Mouse (Mus musculus) embryonic facial prominence, embryonic 13.5 days (tissue): Measurements from ENCODE around the gene Snd1. TPM values are rescaled to one million over a fixed set of nuclear protein-coding genes. Genes with fewer than 3 reads are reported as not detected.
A peak's percentile ranks its signal among the peaks of the same experiment; 100 is the strongest.

Source experiments
- ATAC-seq: fragments of 200-750 bp; cut with Nextera tagmentation; 2 replicates; pipeline ENCODE4 v1.8.0; 2017; ENCODE audit warnings: low read depth; ENCODE audit not compliant: insufficient number of reproducible peaks, insufficient read depth, low FRiP score, low TSS enrichment
- H3K27ac ChIP-seq: fragments of 300-500 bp; sonication (generic); 2 replicates; pipeline ENCODE4 v1.5.1; 2015; ENCODE audit warnings: moderate library complexity, mild to moderate bottlenecking, inconsistent platforms
- H3K27me3 ChIP-seq: fragments of 300-500 bp; sonication (generic); 2 replicates; pipeline ENCODE4 v1.6.1; 2015; ENCODE audit warnings: mild to moderate bottlenecking, inconsistent platforms
- H3K36me3 ChIP-seq: fragments of 300-500 bp; sonication (generic); 2 replicates; pipeline ENCODE4 v1.6.1; 2015; ENCODE audit warnings: mild to moderate bottlenecking, inconsistent platforms
- H3K4me1 ChIP-seq: fragments of 300-500 bp; sonication (generic); 2 replicates; pipeline ENCODE4 v1.6.1; 2015; ENCODE audit warnings: inconsistent platforms
- H3K4me2 ChIP-seq: fragments of 300-500 bp; sonication (generic); 2 replicates; pipeline ENCODE4 v1.6.1; 2015; ENCODE audit warnings: moderate library complexity, mild to moderate bottlenecking, inconsistent platforms
- H3K4me3 ChIP-seq: fragments of 300-500 bp; sonication (generic); 2 replicates; pipeline ENCODE4 v1.5.1; 2015; ENCODE audit warnings: mild to moderate bottlenecking, inconsistent platforms
- H3K9ac ChIP-seq: fragments of 300-500 bp; sonication (generic); 2 replicates; pipeline ENCODE4 v1.6.1; 2015; ENCODE audit warnings: mild to moderate bottlenecking, inconsistent platforms
- H3K9me3 ChIP-seq: fragments of 300-500 bp; sonication (generic); 2 replicates; pipeline ENCODE4 v1.6.1; 2016; ENCODE audit warnings: inconsistent platforms
- WGBS: fragments of 180-500 bp; shearing (Covaris S2); methylation state at CpG from one replicate; pipeline ENCODE4 v1.1.7; 2015; ENCODE audit warnings: mixed read lengths; 5-methylcytosine and 5-hydroxymethylcytosine counted together
- polyA plus RNA-seq: library from polyadenylated mRNA; unstranded; fragments of >200 nt; fragmentation: Nextera tagmentation; extraction: Ambion mirVana; gene quantifications from 2 replicates; pipeline ENCODE4 v1.2.1, GENCODE M21; 2015

Snd1 gene
- polyA plus RNA-seq, 1 experiment from 2014 or later = 118 TPM

DNA sequence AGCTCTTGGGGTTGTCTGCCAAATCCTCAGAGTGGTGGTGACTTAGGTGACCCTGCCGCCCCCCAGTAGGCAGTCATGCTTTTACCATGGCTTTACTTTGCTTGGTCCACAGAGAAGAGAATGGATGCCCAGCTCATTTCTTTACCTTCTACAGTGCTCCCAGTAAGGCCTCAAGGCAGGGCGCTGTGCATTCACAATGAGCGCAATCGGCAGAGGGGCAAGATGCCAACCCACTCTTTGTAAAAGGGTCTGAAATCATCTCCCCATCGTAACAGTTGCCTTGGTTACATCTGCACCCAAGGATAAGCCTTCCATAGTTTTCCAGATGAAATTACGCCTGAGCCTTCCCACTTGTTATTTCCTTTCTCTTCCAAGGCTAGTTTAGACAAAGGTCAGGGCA is 415.5 kb downstream of the Snd1 start:
- no peaks in the 10 kb centered on the region for H3K27me3 ChIP-seq
- no peak overlapping the region for H3K9ac ChIP-seq
- H3K36me3 ChIP-seq = peaks cover 51% of the 10 kb centered on the region
- no peaks in the 10 kb centered on the region for H3K4me1 ChIP-seq
- H3K4me2 ChIP-seq = no peak overlapping the region
- no peaks in the 10 kb centered on the region for H3K9me3 ChIP-seq
- no peak for ATAC-seq
- H3K4me3 ChIP-seq = no peak overlapping the region
- no peak overlapping the region for H3K27ac ChIP-seq
- 86% methylated on average over 6 of the region's 6 CpGs for WGBS

DNA sequence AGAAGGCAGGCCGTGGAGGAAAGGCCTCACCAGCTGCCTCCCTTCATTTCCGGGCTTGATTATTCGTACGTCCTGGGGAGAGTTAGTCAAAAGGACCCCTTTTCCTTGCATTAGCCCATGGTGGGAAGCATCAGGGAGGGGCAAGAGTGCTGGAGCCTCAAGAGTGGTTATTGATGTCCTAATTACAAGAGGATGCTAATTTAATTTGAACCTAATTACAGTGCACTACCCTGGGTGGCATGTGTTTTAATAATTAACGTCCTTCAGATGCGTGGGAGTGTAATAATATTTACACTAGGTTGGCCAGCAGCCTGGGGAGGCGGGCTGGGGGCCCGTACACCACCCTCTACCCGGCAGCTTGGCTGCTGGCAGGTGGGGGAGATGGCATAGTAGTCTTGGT is 416.5 kb downstream of the Snd1 start:
- H3K36me3 ChIP-seq = peaks cover 41% of the 10 kb centered on the region
- 58% methylated on average over 9 of the region's 9 CpGs for WGBS
- H3K9ac ChIP-seq = no peak overlapping the region
- H3K4me3 ChIP-seq = no peak overlapping the region
- H3K4me1 ChIP-seq = no peaks in the 10 kb centered on the region
- no peaks in the 10 kb centered on the region for H3K9me3 ChIP-seq
- no peak overlapping the region for H3K4me2 ChIP-seq
- no peak overlapping the region for H3K27ac ChIP-seq
- H3K27me3 ChIP-seq = no peaks in the 10 kb centered on the region
- no peak for ATAC-seq

DNA sequence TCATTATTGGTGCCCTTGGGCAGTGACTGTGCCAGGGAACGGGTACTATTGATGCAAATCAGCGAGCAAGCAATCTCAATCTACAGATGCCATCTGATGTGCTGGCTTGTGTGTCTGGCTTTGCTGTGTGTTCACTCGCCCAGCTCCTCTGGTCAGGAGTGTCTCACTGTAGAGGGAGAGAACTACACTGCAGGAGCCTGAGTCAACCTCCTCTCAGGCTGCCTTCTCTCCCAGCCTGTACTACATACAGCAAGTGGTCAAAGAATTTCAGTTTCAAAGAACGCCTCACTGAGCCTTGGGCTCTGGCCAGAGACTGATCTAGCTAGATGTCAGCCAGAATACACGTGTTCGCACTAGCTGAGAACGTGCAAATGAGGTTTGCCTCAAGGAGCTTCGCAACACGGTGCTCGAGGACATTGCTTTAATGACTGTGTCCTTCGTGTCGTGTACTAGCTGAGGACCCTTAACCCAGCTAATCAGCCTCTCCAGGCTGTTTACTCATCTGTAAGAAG is 420.1 kb downstream of the Snd1 start:
- Histone ChIP-seq H3K27ac (no peak overlapping the region), H3K4me3 (no peak overlapping the region), H3K9me3 (no peaks in the 10 kb centered on the region), H3K4me1 (peaks cover 13% of the 10 kb centered on the region; the same call in 1 of the 2 replicates), H3K27me3 (no peaks in the 10 kb centered on the region), H3K36me3 (peaks cover 8% of the 10 kb centered on the region), H3K9ac (no peak overlapping the region), H3K4me2 (no peak overlapping the region)
- 77% methylated on average over 12 of the region's 12 CpGs for WGBS
- ATAC-seq = no peak

DNA sequence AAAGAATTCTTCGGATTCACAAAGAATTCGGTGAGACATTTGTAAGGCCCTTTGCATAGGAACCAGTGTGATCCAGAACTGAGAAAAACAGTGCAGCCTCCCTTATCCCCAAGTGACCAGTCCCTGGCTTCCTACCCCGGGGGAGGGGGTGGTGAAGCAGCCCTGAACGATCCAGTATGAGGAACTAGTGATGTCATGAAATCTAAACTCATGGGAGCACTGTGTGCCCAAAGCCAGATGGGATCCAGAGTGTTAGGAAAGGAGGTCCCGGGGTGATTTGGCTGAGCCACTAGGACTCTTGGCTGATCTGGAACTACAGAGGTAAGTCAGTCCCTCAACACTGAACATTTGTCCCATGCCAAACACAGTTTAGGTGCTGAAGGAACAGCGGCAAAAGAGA is 420.8 kb downstream of the Snd1 start:
- Histone ChIP-seq H3K4me1 (peaks cover 13% of the 10 kb centered on the region; the same call in 1 of the 2 replicates), H3K9me3 (no peaks in the 10 kb centered on the region), H3K27ac (no peak overlapping the region), H3K9ac (no peak overlapping the region), H3K4me2 (no peak overlapping the region), H3K27me3 (no peaks in the 10 kb centered on the region), H3K4me3 (no peak overlapping the region), H3K36me3 (peaks cover 1% of the 10 kb centered on the region; the same call in 1 of the 2 replicates)
- 80% methylated on average over 6 of the region's 6 CpGs for WGBS
- ATAC-seq = no peak; the same call in 1 of the 2 replicates

DNA sequence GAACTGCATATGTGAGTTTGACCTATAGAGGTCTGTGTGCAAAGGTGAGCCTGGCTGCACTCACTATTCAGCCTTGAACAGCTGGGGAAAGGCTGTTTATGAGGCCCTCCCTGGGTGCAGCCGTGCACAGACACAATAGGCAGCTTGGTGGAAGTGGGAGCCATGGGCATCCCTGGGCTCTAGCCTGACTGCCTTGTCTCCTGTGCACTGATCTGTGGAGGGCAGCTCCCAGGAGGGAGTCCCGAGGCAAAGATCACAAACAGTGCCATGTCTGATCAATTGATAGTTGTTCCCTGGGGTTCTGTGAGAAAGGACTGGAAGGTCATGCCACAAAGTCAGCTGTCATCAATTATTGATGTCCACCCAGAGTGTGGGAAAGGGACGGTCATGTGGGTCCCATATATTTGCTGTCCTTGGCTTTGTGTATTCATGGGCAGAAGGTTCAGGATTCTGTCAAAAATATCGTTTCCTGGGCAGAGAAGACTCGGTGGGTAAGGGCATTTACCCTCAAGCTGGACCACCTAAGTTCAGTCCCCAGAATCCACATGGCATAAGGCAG is 421.9 kb downstream of the Snd1 start:
- Histone ChIP-seq H3K4me2 (no peak overlapping the region), H3K27me3 (no peaks in the 10 kb centered on the region), H3K36me3 (no peaks in the 10 kb centered on the region), H3K4me3 (no peak overlapping the region), H3K9me3 (no peaks in the 10 kb centered on the region), H3K27ac (no peak overlapping the region), H3K4me1 (peaks cover 13% of the 10 kb centered on the region; the same call in 1 of the 2 replicates), H3K9ac (no peak overlapping the region)
- no peak for ATAC-seq
- WGBS = 40% methylated on average over 5 of the region's 5 CpGs

DNA sequence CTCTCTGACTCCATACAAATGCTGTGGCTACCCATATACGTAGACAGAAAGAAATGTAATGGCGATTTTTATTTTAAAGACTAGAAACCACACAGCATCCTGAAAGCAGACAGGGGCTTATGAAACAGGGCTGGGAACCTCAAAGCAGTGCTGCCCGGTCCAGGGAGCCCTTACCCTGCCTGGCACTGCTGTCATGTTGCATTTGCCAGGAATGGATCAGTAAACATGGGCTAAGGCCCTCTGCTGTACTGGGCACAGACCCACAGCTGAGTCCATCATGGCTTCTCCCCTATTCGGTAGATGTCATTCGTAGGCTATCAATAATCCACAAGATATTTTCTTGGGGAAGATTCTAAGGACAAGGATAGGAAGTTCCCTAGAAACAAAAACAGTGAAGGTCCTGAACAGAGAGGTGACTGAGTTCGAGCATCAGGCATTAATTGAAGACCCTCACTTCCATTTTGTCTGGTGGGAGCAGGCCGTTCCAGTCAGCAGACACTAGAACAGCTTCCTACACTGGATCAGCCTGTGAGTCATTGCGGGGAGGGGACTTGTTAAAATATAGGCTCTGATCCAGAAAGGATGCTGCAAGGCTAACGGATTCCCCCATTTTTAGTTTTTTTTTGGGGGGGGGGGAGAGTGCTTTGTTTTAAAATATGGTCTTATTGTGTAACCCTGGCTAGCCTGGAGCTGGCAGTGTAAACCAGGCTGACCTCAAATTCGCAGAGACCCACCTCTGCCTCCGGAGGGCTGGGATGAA is 422.6 kb downstream of the Snd1 start:
- Histone ChIP-seq H3K9ac (no peak overlapping the region), H3K4me2 (no peak overlapping the region), H3K36me3 (no peaks in the 10 kb centered on the region), H3K27me3 (no peaks in the 10 kb centered on the region), H3K4me3 (no peak overlapping the region), H3K4me1 (peaks cover 13% of the 10 kb centered on the region; the same call in 1 of the 2 replicates), H3K27ac (no peak overlapping the region), H3K9me3 (no peaks in the 10 kb centered on the region)
- ATAC-seq = no peak
- WGBS = 53% methylated on average over 11 of the region's 11 CpGs

DNA sequence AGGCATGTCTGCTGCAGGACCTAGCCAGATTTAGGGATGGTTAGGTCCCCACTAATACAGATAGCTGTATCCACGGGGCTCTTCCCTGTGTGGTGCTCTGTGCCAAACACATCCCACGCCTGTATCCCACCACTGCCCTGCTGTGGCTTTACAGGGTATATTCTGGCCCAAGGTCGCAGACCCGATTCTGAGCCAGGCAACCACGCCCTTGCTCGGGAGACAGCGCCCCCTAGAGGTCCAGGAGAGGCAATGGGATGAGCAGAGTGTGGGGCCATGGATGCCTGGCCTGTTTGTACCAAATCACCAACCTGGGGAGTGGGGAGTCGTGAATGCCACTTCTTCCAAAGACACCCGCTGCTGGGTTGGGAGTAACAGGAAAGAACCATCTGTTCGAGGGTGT is 423.9 kb downstream of the Snd1 start:
- H3K36me3 ChIP-seq = no peaks in the 10 kb centered on the region

DNA sequence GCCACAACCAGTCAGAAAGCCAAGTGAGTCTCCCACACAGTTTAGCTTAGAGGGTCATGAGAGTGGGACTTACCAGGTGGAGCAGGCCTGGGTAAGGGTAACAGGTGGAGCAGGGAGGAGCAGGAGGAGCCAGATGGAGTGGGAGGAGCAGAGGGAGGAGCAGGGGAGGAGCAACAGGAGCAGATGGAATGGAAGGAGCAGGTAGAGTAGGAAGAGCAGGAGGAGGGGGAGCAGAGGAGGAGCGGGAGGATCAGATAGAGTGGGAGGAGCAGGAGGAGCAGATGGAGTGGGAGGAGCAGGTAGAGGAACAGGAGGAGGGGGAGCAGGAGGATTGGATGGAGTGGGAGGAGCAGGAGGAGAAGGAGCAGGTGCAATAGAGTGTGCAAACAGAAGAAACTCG is 427.6 kb downstream of the Snd1 start:
- Histone ChIP-seq H3K27me3 (no peaks in the 10 kb centered on the region), H3K4me2 (no peak overlapping the region), H3K4me3 (no peak overlapping the region), H3K27ac (no peak overlapping the region), H3K36me3 (no peaks in the 10 kb centered on the region), H3K9ac (no peak overlapping the region), H3K9me3 (no peaks in the 10 kb centered on the region), H3K4me1 (peaks cover 12% of the 10 kb centered on the region; the same call in 1 of the 2 replicates)
- ATAC-seq = peak; percentile 16; the same call in 1 of the 2 replicates
- 82% methylated on average over 2 of the region's 2 CpGs for WGBS

More for the DNA sequence above, 423.9 kb downstream of the Snd1 start:
- Histone ChIP-seq H3K9me3 (no peaks in the 10 kb centered on the region), H3K4me1 (peaks cover 13% of the 10 kb centered on the region; the same call in 1 of the 2 replicates), H3K9ac (no peak overlapping the region), H3K4me2 (no peak overlapping the region), H3K27me3 (no peaks in the 10 kb centered on the region), H3K27ac (no peak overlapping the region), H3K4me3 (no peak overlapping the region)
- no peak; the same call in 1 of the 2 replicates for ATAC-seq
- 16% methylated on average over 10 of the region's 10 CpGs for WGBS

DNA sequence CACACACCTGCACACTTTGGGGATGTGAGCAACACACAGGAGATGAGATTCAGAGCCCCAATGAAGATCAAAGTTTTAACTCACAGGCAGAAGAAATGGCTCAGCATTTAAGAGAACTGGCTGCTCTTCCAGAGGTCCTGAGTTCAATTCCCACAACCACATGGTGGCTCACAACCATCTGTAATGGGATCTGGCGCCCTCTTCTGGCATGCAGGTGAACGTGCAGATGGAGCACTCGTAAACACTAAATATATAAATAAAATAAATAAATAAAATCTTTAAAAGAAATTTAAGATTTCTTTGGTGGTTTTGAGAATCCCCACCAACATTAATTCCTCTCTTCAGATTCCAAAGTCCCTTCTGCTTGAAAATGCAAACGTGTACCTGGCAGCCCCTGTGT is 429.5 kb downstream of the Snd1 start:
- no peak overlapping the region for H3K9ac ChIP-seq
- WGBS = 62% methylated on average over 4 of the region's 4 CpGs
- H3K4me1 ChIP-seq = no peaks in the 10 kb centered on the region
- no peaks in the 10 kb centered on the region for H3K27me3 ChIP-seq
- H3K9me3 ChIP-seq = no peaks in the 10 kb centered on the region
- H3K4me3 ChIP-seq = no peak overlapping the region
- no peak overlapping the region for H3K4me2 ChIP-seq
- H3K27ac ChIP-seq = no peak overlapping the region
- ATAC-seq = no peak
- no peaks in the 10 kb centered on the region for H3K36me3 ChIP-seq

DNA sequence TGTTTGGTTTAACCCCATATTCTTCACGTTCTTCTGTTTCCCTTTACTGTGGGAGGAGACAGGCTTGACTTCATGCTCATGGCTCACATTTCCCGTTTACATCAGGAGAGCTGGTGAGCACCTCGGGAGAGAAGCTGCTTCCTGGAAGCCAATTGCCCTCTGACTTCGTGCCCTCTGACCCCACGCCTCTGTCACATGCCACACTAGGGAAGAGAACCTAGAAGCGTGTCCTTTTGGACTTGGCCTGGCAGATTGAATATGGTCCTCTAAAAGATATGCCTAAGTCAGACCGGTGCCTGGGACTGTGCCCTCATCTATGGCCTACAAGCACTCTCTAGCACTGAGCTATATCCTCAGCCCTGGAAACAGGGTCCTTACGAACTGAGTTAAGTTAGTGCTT is 430.4 kb downstream of the Snd1 start:
- Histone ChIP-seq H3K27ac (no peak overlapping the region), H3K36me3 (no peaks in the 10 kb centered on the region), H3K4me2 (no peak overlapping the region), H3K4me1 (peaks cover 3% of the 10 kb centered on the region; the same call in 1 of the 2 replicates), H3K9ac (no peak overlapping the region), H3K4me3 (no peak overlapping the region), H3K9me3 (no peaks in the 10 kb centered on the region), H3K27me3 (no peaks in the 10 kb centered on the region)
- ATAC-seq = no peak
- 58% methylated on average over 8 of the region's 8 CpGs for WGBS

DNA sequence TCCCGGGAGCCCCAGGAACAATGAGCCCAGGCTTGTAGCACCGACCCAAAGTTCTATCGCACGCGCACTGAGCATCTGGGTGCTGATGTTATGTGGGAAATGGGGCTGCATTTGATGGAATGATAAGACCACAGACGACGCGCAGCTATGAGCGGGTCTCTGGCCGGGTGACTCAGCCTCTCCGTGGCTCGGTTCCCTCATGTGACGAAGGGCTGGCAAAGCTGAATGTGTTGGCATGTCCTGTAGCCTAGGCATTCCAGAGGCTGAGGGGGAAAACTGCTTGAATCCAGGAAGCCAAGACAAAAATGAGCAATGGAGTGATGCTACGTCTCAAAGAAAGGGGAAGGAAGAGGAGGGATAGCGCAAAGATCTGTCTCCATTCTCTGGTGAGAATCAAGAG is 434.9 kb downstream of the Snd1 start:
- Histone ChIP-seq H3K4me1 (peaks cover 3% of the 10 kb centered on the region; the same call in 1 of the 2 replicates), H3K9me3 (no peaks in the 10 kb centered on the region), H3K36me3 (no peaks in the 10 kb centered on the region), H3K4me3 (no peak overlapping the region), H3K9ac (no peak overlapping the region), H3K27me3 (no peaks in the 10 kb centered on the region), H3K27ac (no peak overlapping the region), H3K4me2 (no peak overlapping the region)
- no peak for ATAC-seq
- WGBS = 82% methylated on average over 15 of the region's 15 CpGs

DNA sequence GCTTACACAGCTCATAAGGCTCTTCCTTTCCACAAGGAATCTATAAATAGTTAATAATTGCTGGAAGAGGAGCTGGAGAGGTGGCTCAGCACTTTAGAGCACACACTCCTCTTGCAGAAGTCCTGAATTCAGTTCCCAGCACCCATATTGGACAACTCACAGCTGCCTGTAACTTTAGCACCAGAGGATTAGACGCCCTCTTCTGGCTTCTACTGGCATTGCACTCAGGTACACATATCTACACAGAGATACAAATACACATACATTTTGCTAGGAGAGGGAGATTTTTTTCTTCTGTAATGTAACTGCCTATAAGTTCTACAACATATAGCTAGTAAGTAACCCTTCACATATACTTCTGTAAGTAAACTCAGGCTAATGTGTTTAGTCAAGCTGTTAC is 440.0 kb downstream of the Snd1 start:
- Histone ChIP-seq H3K4me1 (peaks cover 20% of the 10 kb centered on the region), H3K9ac (no peak overlapping the region), H3K27ac (no peak overlapping the region), H3K4me3 (no peak overlapping the region), H3K9me3 (no peaks in the 10 kb centered on the region), H3K36me3 (no peaks in the 10 kb centered on the region), H3K4me2 (no peak overlapping the region), H3K27me3 (no peaks in the 10 kb centered on the region)
- ATAC-seq = no peak
- WGBS = 32% methylated on average over 1 of the region's 1 CpGs
